Mouse (Mus musculus) liver, postnatal 0 days (tissue): ENCODE data around the gene Gm44596. TPM values are rescaled to one million over a fixed set of nuclear protein-coding genes. Genes with fewer than 3 reads are reported as not detected.

Source experiments
- ATAC-seq: fragments of 200-750 bp; cut with Nextera tagmentation; 2 replicates; pipeline ENCODE4 v1.8.0; 2017; ENCODE audit warnings: mild to moderate bottlenecking, moderate library complexity
- DNase-seq: peaks from one replicate; pipeline ENCODE4 v3.0.0-alpha.2; 2016
- H3K27ac ChIP-seq: fragments of 300-500 bp; sonication (generic); 2 replicates; pipeline ENCODE4 v1.5.1; 2014; ENCODE audit warnings: antibody characterized with exemption, moderate library complexity, mild to moderate bottlenecking, low read depth
- H3K27me3 ChIP-seq: fragments of 300-500 bp; sonication (generic); 2 replicates; pipeline ENCODE4 v1.6.1; 2014; ENCODE audit warnings: low read length, control low read depth, mixed read lengths; ENCODE audit not compliant: insufficient read depth
- H3K36me3 ChIP-seq: fragments of 300-500 bp; sonication (generic); replicated peaks from 2 replicates; pipeline ENCODE4 v1.6.1; 2014; ENCODE audit warnings: mild to moderate bottlenecking, control low read depth, low read length, moderate library complexity, mixed read lengths; ENCODE audit not compliant: insufficient read depth
- H3K4me1 ChIP-seq: fragments of 300-500 bp; sonication (generic); 2 replicates; pipeline ENCODE4 v1.6.1; 2014; ENCODE audit warnings: antibody characterized with exemption, mild to moderate bottlenecking, control low read depth; ENCODE audit not compliant: insufficient read depth
- H3K4me2 ChIP-seq: fragments of 300-500 bp; sonication (generic); 2 replicates; pipeline ENCODE4 v1.6.1; 2014; ENCODE audit warnings: low read depth, mild to moderate bottlenecking, low read length, moderate library complexity, mixed read lengths
- H3K4me3 ChIP-seq: fragments of 300-500 bp; sonication (generic); 2 replicates; pipeline ENCODE4 v1.5.1; 2014; ENCODE audit warnings: low read depth, low read length
- H3K9ac ChIP-seq: fragments of 300-500 bp; sonication (generic); replicated peaks from 2 replicates; pipeline ENCODE4 v1.6.1; 2014; ENCODE audit warnings: mild to moderate bottlenecking, moderate library complexity
- H3K9me3 ChIP-seq: fragments of 300-500 bp; sonication (generic); 2 replicates; pipeline ENCODE4 v1.6.1; 2016; ENCODE audit warnings: mild to moderate bottlenecking, control low read depth, low read length, mixed read lengths
- CTCF ChIP-seq: sonication (generic); IDR thresholded peaks from 2 replicates; pipeline ENCODE4 v1.5.1; 2016; ENCODE audit warnings: antibody characterized with exemption, low read depth
- EP300 ChIP-seq: IDR thresholded peaks from 2 replicates; pipeline ENCODE4 v1.6.1; 2016; ENCODE audit warnings: antibody characterized with exemption, low read depth, mild to moderate bottlenecking
- WGBS: fragments of 180-500 bp; shearing (Covaris S2); extraction: QIAGEN DNeasy Blood & Tissue Kit; methylation state at CpG from one replicate; pipeline ENCODE4 v1.1.7; 2014; ENCODE audit not compliant: insufficient replicate concordance; 5-methylcytosine and 5-hydroxymethylcytosine counted together
- polyA plus RNA-seq: library from polyadenylated mRNA; unstranded; fragments of >200 nt; fragmentation: Nextera tagmentation; extraction: Ambion mirVana; gene quantifications from 2 replicates; pipeline ENCODE4 v1.2.1, GENCODE M21; 2015

The Gm44596 gene
- polyA plus RNA-seq, 1 experiment from 2014 or later, result not detected

DNA sequence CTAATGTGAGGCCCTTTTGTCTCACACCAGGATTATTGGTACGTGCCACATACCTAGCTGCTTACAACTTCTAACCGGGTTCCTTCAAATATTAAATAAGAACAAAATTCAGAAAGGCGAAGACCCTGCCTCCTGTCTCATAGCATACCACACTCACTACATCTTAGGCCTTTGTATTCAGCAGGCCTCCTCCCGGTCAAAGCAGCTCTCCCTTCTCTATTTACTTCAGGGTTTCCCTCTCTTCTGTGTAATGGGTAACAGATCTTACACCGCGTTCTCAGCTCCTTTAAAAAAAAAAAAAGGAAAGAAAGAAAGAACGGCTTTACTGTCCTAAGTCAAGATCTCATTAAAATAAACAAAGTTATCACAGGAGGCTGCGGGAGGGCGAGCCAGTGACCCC, 13.4 kb upstream of the Gm44596 start:
- H3K4me1 ChIP-seq, result peaks cover 19% of the 10 kb centered on the region
- H3K27me3 ChIP-seq, result no peaks in the 10 kb centered on the region
- WGBS, result 15% methylated on average over 9 of the region's 9 CpGs
- peak overlapping the region; percentile 97 for H3K9ac ChIP-seq
- DNase-seq (no peak), ATAC-seq (no peak)
- peak overlapping the region; percentile 94 for H3K27ac ChIP-seq
- peak overlapping the region; percentile 97 for H3K4me2 ChIP-seq
- no peaks in the 10 kb centered on the region for H3K9me3 ChIP-seq
- peak overlapping the region; percentile 96 for H3K4me3 ChIP-seq
- peaks cover 26% of the 10 kb centered on the region for H3K36me3 ChIP-seq
- TF ChIP-seq EP300 (no peak), CTCF (no peak)

DNA sequence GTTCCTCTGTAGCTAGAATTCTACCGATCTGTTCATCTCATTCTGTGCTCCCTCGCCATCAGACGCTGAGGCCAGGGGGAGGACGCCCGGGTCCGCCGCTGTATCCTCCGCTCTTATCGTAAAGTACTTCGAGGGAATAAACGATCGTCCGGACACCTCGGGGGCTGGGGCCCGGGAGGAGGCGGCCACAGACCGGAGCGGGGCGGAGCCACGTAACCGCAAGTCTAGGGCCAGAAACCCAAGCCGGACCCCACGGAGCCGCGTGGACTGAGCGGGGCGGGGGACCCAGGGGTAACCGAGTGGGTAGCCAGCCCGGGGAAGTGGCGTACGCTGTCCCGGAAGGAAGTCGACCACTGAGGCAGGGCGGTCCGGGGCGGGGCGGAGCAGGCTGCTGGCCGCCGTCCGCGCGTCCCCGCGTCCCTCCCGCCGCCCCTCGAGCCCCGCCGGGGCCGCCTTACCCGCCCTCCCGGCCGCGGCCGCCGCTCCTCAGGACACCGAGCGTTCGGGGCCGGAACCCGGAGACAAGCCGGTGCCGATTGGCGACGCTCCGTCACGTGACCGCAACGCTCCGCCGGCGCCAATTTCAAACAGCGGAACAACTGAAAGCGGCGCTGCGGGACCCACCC, 12.8 kb upstream of the Gm44596 start, which contains the start of the genes Rhno1 and Foxm1:
Gene Rhno1 (minus strand): TSS at position 531 of the 626 bp plus-strand sequence.
Gene Foxm1 (plus strand): TSS at position 587 of the 626 bp plus-strand sequence.
- TF ChIP-seq EP300, result no peak
- no peak for TF ChIP-seq CTCF
- peak; percentile 90 for DNase-seq
- H3K4me2 ChIP-seq, result peak within 1 kb of the TSS; percentile 97
- H3K36me3 ChIP-seq, result peaks cover 28% of the 10 kb centered on the region
- H3K9ac ChIP-seq, result peak within 1 kb of the TSS; percentile 97
- peak; percentile 90 for ATAC-seq
- peaks cover 19% of the 10 kb centered on the region for H3K4me1 ChIP-seq
- peak within 1 kb of the TSS; percentile 96 for H3K4me3 ChIP-seq
- peak within 1 kb of the TSS; percentile 94 for H3K27ac ChIP-seq
- WGBS, result under 1% methylated on average over 35 of the region's 76 CpGs
- no peaks in the 10 kb centered on the region for H3K27me3 ChIP-seq
- no peaks in the 10 kb centered on the region for H3K9me3 ChIP-seq

DNA sequence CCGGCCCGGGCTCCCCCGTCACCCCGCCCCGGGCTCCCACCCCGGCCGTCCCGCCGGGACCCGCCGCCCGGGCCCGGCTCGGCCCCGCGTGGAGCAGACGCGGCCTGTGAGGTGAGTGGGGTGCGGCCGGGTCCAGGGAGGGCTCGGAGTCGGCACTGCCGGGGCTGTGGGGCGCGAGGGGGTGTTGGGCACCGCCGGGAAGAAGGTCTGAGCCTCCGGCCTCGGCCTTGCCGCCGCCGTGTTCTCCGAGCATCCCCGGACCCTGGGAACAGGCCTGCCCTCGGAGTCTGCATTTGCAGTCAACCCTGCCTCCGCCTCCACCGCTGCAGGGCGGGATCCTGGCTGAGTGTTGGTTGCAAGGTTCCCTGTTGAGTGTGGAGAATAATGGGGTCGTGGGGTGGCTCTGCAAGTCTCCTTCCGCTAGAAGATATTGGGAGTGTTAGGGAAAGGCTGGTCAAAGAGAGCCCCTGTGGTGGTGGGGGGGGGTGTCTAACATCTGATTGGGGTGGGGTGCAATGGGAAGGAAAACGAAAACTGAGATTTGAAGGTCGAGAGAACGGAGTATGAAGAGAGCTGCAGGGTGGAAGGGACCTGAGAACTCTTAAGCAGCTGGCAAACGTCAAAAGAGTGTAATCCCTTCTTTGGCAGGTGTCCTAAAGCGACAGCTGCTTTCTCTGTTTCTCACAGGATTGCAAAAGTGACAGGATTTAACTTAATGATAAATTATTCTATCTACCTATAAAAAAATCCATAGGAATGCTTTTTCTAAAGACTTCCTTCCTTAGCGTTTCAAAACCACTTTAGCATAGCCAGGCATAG, 12.1 kb upstream of the Gm44596 start:
- DNase-seq, result no peak
- peak overlapping the region; percentile 97 for H3K4me2 ChIP-seq
- H3K9ac ChIP-seq, result peak overlapping the region; percentile 97
- TF ChIP-seq EP300 (no peak), CTCF (no peak)
- WGBS, result 5% methylated on average over 40 of the region's 46 CpGs
- ATAC-seq, result peak; percentile 32
- peak overlapping the region; percentile 94 for H3K27ac ChIP-seq
- H3K4me1 ChIP-seq, result peaks cover 19% of the 10 kb centered on the region
- no peaks in the 10 kb centered on the region for H3K9me3 ChIP-seq
- H3K36me3 ChIP-seq, result peaks cover 26% of the 10 kb centered on the region
- H3K4me3 ChIP-seq, result peak overlapping the region; percentile 96
- no peaks in the 10 kb centered on the region for H3K27me3 ChIP-seq

DNA sequence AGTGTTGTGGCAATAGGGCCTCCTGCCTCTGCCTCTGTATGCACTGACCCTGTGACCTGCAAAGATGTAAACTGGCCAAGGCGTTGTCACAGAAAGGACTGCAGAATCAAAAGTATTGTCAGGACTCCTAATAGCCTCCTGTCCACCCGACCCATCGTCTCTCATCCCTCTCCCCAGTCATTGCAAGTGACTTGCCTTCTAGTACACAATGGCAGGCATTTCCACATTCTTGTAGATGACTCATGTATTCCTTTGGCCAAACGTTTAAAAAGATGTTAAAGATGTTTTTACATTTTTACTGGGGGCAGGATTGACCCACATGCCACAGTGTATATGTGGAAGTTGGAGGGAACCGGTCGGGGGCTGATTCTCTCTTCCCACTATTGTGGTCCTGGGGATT, 10.6 kb upstream of the Gm44596 start:
- 0 out of 2 replicates have a peak overlapping the region, but pooled peaks have one; percentile 11 for H3K9ac ChIP-seq
- WGBS, result 80% methylated on average over 6 of the region's 6 CpGs
- peaks cover 19% of the 10 kb centered on the region for H3K4me1 ChIP-seq
- H3K4me3 ChIP-seq, result no peak overlapping the region
- ATAC-seq (no peak), DNase-seq (no peak)
- TF ChIP-seq EP300, result no peak
- TF ChIP-seq CTCF, result no peak
- H3K27me3 ChIP-seq, result no peaks in the 10 kb centered on the region
- no peaks in the 10 kb centered on the region for H3K9me3 ChIP-seq
- no peak overlapping the region for H3K27ac ChIP-seq
- H3K4me2 ChIP-seq, result no peak overlapping the region
- H3K36me3 ChIP-seq, result peaks cover 31% of the 10 kb centered on the region

DNA sequence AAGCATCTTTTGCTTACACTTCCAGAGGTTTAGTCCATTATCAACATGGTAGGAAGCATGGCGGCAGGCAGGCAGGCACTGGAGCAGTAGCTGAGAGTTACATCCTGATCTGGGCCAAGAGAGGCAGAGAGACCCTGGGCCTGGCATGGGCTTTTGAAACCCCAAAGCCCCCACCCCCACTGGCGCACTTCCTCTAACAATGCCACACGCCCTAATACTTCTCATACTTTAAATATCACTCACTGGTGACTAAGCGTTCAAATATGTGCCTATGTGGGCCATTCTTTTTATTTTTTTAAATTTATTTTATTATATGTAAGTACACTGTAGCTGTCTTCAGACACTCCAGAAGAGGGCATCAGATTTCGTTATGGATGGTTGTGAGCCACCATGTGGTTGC, 8.8 kb upstream of the Gm44596 start:
- Histone ChIP-seq H3K4me2 (no peak overlapping the region), H3K9me3 (no peaks in the 10 kb centered on the region), H3K36me3 (peaks cover 46% of the 10 kb centered on the region), H3K9ac (no peak overlapping the region), H3K4me1 (peaks cover 14% of the 10 kb centered on the region), H3K27ac (no peak overlapping the region), H3K4me3 (no peak overlapping the region), H3K27me3 (no peaks in the 10 kb centered on the region)
- DNase-seq (no peak), ATAC-seq (no peak)
- 80% methylated on average over 5 of the region's 5 CpGs for WGBS
- TF ChIP-seq CTCF (no peak), EP300 (no peak)

DNA sequence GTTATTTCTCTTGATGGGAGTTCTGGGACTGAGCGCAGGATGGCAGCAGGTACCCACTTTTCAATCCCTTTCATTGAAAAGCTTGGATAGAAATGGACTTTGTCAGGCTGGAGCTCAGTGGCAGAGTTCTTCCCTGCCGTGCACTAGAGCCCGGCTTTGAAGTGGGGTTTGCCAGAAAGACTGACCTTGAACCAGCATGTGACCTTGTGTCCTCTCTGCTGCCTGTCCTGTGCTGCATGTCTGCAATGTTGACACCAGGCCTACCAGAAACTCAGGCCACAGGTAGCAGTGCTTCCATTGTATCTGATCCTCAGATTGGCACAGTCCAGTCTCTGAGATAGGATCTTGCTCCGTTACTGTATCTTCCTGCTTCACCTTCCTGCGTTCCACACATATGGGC, 5.3 kb upstream of the Gm44596 start:
- Histone ChIP-seq H3K27me3 (no peaks in the 10 kb centered on the region), H3K36me3 (peaks cover 74% of the 10 kb centered on the region), H3K4me2 (no peak overlapping the region), H3K4me3 (no peak overlapping the region), H3K27ac (no peak overlapping the region), H3K9me3 (no peaks in the 10 kb centered on the region), H3K9ac (no peak overlapping the region), H3K4me1 (0 out of 2 replicates have a peak, but pooled peaks cover 4% of the 10 kb centered on the region)
- 68% methylated on average over 5 of the region's 5 CpGs for WGBS
- TF ChIP-seq EP300 (no peak), CTCF (peak; percentile 47; the same call in 1 of the 2 replicates)
- DNase-seq, result peak; percentile 45
- ATAC-seq, result peak; percentile 88
